Mouse (Mus musculus): ENCODE data around the gene Zbtb16. TPM values are rescaled to one million over a fixed set of nuclear protein-coding genes. Genes with fewer than 3 reads are reported as not detected.

The Zbtb16 gene
- polyA plus RNA-seq, 1 experiment from 2014 or later: 7.0 TPM

DNA sequence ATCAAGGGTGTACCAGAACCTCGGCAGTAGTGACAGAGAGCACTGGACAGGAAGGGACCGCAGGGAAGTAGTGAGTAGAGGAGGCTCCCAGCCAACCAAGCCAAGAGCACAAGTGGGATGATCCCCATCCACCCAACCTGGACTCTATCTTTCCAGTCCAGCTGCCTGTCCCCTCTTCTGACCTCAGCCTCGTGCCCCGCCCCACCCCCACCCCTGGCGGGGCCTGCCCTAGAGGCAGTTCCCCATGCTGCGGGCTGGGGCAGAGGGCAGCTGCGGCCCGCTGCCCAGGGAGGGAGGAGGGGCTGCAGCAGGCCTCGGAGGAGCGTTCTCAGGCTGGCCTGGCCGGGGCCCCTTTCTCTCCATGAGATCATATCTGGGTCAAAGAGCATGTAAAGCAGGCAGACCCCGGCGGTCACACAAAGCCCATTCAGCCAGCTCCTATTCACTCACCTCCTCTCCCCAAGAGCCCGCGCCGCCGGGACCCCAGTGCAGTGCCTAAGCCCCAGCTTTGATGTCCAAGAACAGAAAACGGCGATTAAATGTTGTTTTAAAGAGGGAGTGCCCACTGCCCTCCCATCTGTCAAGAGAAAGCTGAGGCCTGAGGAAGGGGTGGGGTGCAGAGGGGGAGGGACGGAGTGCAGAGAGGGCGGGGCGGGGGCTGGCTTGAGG, 186.8 kb downstream of the Zbtb16 start:
- Histone ChIP-seq H3K9me3 (no peaks in the 10 kb centered on the region), H3K27ac (no peak overlapping the region), H3K36me3 (no peaks in the 10 kb centered on the region), H3K27me3 (peaks cover 17% of the 10 kb centered on the region; the same call in 1 of the 2 replicates), H3K9ac (peak overlapping the region; percentile 31), H3K4me3 (peak overlapping the region; percentile 34), H3K4me2 (peak overlapping the region; percentile 61), H3K4me1 (peaks cover 10% of the 10 kb centered on the region)
- peak; percentile 50; the same call in 1 of the 2 replicates for ATAC-seq (ENCODE audit: borderline replicate concordance, extremely low read depth, low FRiP score, low TSS enrichment)
- WGBS: 4% methylated on average over 18 of the region's 22 CpGs

DNA sequence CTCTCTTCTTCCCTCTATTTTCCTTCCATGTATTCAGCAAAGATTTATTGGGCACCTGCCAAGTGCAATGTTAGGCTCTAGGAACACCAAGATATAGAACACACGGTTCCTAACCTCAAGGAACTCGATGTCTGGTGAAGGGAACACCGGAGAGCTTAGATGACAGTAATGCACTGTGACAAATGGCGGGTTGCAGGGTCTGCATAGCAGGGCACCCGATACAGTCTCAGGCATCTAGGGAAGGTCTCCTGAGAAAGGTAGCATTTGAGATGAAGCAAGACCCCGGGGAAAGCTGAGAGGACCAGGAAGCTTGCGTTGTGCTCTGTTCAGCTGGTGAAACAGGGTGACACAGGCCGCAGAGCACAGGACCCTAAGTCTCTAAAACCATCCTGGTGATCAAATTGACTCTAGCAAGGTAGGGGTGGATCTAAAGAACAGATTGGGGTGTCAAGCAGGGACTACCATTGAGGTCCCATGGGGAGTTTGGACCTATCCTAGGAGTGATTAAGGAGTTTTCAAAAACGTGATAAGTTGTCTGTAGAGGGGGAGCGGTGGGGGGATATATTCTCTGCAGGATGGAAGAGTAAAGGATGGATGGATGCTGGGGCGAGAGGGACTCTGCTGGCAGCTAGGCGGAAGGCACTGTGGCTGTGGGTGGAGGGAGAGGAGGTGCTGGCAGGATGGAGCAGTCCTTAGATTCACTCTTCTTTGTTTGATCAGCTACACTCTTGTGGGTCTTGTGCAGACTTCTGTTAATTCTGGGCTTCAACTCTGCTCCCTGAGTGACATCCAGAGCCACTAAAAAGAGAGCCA, 187.5 kb downstream of the Zbtb16 start:
- peak overlapping the region; percentile 61 for H3K4me2 ChIP-seq
- H3K36me3 ChIP-seq: no peaks in the 10 kb centered on the region
- peaks cover 10% of the 10 kb centered on the region for H3K4me1 ChIP-seq
- no peak overlapping the region for H3K4me3 ChIP-seq
- no peak for ATAC-seq (ENCODE audit: borderline replicate concordance, extremely low read depth, low FRiP score, low TSS enrichment)
- H3K9ac ChIP-seq: no peak overlapping the region
- H3K9me3 ChIP-seq: no peaks in the 10 kb centered on the region
- 46% methylated on average over 12 of the region's 12 CpGs for WGBS
- peaks cover 17% of the 10 kb centered on the region; the same call in 1 of the 2 replicates for H3K27me3 ChIP-seq
- H3K27ac ChIP-seq: no peak overlapping the region

DNA sequence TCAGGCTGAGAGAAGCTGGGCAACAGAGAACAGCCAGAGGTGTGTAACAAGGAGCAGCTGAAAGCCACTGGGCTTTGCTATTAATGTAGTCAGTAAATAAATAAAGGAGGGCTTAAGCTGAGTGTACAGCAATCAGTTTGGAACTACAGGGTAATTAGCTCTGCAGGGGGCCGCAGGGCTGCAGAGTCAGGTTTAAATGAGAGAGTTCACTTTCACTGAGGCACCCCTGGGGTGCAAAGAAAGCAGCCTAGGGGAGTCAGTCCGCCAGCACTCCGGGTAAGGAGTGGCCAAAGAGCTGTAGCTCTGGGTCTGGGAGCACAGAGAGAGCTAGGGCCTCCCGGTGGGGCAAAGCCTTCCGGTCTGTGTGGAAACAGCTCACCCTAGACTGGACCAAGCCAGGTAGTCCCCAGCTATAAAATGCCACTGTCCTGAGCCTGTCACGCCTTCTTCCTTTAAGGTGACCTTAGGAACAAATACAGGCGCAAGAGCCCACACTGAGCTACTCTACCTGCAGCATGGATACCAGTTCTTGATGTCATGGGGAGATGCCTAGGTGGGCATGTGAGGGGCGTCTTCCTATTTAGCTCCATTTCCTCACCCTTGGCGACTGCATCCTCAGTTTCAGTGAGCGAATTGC, 188.3 kb downstream of the Zbtb16 start:
- Histone ChIP-seq H3K27me3 (peaks cover 17% of the 10 kb centered on the region; the same call in 1 of the 2 replicates), H3K36me3 (no peaks in the 10 kb centered on the region), H3K4me3 (no peak overlapping the region), H3K9me3 (no peaks in the 10 kb centered on the region), H3K4me2 (no peak overlapping the region), H3K4me1 (peaks cover 10% of the 10 kb centered on the region), H3K27ac (no peak overlapping the region), H3K9ac (no peak overlapping the region)
- ATAC-seq (ENCODE audit: borderline replicate concordance, extremely low read depth, low FRiP score, low TSS enrichment): no peak
- 45% methylated on average over 10 of the region's 10 CpGs for WGBS

DNA sequence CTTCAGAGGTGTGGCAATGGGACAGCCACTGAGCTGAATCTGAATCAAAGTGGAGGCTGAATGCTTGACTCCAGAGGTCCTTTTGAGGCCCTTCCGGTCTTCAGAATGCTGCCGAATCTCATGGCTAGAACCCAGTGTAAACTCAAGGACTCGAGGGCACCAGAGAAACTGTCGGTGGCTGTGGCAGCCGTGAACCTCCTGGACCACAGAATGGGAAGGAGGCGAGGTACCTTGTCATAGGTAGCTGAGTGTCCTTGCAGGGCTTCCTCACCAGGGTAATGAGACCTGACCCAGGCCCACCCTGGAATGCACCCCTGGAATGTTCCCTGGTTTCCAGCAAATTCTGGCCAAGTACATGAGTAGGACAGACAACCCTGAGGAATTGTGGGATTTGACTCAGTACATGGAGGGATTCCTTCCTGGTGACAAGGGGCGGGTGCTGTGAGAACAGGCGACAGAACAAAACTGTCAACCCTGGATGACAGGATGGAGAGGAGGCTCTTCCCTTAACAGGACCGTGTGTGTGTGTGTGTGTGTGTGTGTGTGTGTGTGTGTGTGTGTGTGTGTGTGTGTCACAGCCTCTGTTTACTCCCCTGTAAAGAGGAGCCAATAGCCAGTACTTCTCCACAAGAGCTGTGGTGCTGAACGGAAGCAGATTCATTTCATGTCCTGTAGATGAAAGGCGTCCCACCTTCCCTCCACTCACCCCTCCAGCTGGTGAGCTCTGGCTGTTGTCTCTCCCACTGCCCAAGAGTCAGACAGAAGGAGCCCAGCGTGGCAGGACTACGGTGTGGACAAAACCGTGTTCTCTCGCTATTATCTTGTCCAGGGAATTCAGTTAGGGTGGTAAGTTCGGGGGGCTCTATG, 189.0 kb downstream of the Zbtb16 start:
- Histone ChIP-seq H3K9ac (no peak overlapping the region), H3K4me1 (peaks cover 10% of the 10 kb centered on the region), H3K36me3 (no peaks in the 10 kb centered on the region), H3K4me2 (no peak overlapping the region), H3K9me3 (no peaks in the 10 kb centered on the region), H3K27me3 (peaks cover 17% of the 10 kb centered on the region; the same call in 1 of the 2 replicates), H3K27ac (no peak overlapping the region), H3K4me3 (no peak overlapping the region)
- ATAC-seq (ENCODE audit: borderline replicate concordance, extremely low read depth, low FRiP score, low TSS enrichment): no peak
- 55% methylated on average over 16 of the region's 16 CpGs for WGBS

DNA sequence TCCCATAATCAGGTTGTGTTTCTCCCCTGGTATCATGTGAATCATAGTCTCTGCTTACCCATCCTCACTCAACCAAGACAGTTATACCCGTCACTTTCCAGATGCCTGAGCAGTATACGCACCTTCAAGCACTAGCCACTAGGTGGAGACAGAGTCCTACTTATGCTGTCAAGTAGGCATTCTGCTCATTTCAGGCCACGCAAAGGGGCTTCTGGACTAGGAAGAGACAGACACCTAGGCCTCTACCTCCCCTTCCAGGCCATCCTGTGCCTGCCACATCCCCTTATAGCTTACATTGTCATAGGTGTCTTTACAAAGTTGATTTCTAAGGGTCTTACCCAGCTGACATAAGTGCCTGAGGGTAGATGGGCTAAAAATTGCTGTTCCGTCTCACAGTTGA, 189.8 kb downstream of the Zbtb16 start:
- no peaks in the 10 kb centered on the region for H3K9me3 ChIP-seq
- H3K27me3 ChIP-seq: peaks cover 17% of the 10 kb centered on the region; the same call in 1 of the 2 replicates
- no peak overlapping the region for H3K27ac ChIP-seq
- no peak overlapping the region for H3K4me2 ChIP-seq
- H3K4me1 ChIP-seq: peaks cover 10% of the 10 kb centered on the region
- no peak overlapping the region for H3K4me3 ChIP-seq
- H3K9ac ChIP-seq: no peak overlapping the region
- no peaks in the 10 kb centered on the region for H3K36me3 ChIP-seq
- whole genome bisulfite sequencing: 21% methylated on average over 4 of the region's 4 CpGs
- ATAC-seq (ENCODE audit: borderline replicate concordance, extremely low read depth, low FRiP score, low TSS enrichment): peak; percentile 50; the same call in 1 of the 2 replicates

DNA sequence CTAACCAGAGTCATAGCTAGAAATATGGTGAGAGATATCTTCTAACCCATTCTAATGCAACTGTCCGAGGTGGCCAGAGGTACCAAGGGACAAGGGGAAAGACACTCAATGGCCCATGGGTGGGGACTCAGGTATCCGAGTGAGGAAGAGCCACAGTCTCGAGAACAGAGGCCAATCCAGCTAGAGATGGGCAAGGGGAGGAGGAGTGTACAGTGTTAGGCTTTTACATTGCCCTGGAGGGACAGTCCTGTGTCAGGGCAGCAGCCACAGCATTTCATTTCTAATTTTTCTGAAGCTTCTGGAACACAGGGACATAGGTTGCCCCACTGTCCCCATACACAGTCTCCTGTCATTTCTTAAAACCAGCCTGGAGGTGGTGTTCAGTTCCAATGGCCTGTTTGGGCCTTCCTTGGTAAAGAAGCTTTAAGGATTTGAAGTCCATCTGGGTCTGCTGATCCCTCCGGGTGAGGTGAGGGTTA, 190.3 kb downstream of the Zbtb16 start:
- Histone ChIP-seq H3K4me2 (no peak overlapping the region), H3K9me3 (no peaks in the 10 kb centered on the region), H3K27me3 (peaks cover 17% of the 10 kb centered on the region; the same call in 1 of the 2 replicates), H3K9ac (no peak overlapping the region), H3K4me3 (no peak overlapping the region), H3K36me3 (no peaks in the 10 kb centered on the region), H3K4me1 (peaks cover 10% of the 10 kb centered on the region), H3K27ac (no peak overlapping the region)
- ATAC-seq (ENCODE audit: borderline replicate concordance, extremely low read depth, low FRiP score, low TSS enrichment): no peak
- WGBS: 61% methylated on average over 4 of the region's 4 CpGs

DNA sequence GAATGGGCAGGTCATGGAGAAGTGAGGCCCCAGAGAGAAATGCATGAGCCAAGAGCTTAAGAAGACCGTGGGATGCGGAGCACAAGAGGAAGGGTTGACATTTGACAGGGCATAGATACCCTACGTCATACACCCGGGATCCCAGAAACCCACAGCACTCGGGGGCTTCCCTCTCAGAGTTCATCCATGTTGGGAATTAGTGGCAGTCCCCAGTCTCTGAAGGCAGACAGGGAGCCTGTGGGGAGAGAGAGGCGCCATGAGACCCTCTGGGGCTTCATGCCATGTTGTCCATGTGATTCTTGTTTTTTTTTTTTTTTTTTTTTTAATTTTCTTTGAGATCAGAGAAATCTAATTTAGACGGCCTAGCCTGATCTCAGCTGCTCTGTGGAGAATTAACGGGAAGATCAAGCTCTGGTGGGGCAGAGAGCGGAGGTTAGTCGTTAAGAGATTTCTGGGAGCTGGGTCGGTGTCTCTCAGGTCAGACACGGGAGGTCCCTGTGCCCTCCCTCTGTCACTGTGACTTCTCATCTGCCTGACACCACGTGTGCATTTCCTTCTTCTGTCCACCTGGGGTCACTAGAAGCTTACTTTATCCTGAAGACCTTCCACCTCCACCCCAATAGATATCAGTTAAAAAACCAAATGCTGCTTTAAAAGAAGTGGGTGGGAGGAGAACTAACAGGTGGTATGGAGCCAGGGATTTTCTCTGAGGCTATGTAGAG, 190.9 kb downstream of the Zbtb16 start:
- peaks cover 17% of the 10 kb centered on the region; the same call in 1 of the 2 replicates for H3K27me3 ChIP-seq
- no peak overlapping the region for H3K4me3 ChIP-seq
- H3K4me1 ChIP-seq: peaks cover 10% of the 10 kb centered on the region
- H3K4me2 ChIP-seq: no peak overlapping the region
- 50% methylated on average over 13 of the region's 13 CpGs for WGBS
- no peak for ATAC-seq (ENCODE audit: borderline replicate concordance, extremely low read depth, low FRiP score, low TSS enrichment)
- H3K36me3 ChIP-seq: no peaks in the 10 kb centered on the region
- H3K9ac ChIP-seq: no peak overlapping the region
- no peak overlapping the region for H3K27ac ChIP-seq
- no peaks in the 10 kb centered on the region for H3K9me3 ChIP-seq

DNA sequence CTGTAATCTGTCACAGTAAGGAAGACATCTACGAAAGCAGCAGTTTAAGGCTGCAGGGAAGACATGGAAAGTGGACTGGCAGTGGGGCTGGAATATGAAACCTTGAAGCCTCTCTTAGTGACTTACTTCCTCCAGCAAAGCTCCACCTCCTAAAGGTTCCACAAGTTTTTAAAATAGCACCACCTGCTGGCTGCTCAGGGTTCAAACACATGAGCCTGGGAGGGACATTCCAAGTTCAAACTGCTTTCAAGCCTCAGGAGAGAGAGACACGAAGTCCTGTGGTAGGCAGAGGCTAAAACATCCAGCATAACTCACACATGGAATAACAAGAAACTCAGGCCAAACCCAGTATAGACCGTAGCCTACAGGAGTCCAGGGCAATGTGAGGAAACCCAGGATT, 191.6 kb downstream of the Zbtb16 start:
- H3K4me3 ChIP-seq: no peak overlapping the region
- ATAC-seq (ENCODE audit: borderline replicate concordance, extremely low read depth, low FRiP score, low TSS enrichment): no peak
- H3K27ac ChIP-seq: no peak overlapping the region
- no peaks in the 10 kb centered on the region for H3K9me3 ChIP-seq
- no peaks in the 10 kb centered on the region for H3K36me3 ChIP-seq
- no peak overlapping the region for H3K9ac ChIP-seq
- H3K27me3 ChIP-seq: peaks cover 22% of the 10 kb centered on the region; the same call in 1 of the 2 replicates
- H3K4me2 ChIP-seq: no peak overlapping the region
- peaks cover 8% of the 10 kb centered on the region for H3K4me1 ChIP-seq
- 77% methylated on average over 3 of the region's 3 CpGs for WGBS

DNA sequence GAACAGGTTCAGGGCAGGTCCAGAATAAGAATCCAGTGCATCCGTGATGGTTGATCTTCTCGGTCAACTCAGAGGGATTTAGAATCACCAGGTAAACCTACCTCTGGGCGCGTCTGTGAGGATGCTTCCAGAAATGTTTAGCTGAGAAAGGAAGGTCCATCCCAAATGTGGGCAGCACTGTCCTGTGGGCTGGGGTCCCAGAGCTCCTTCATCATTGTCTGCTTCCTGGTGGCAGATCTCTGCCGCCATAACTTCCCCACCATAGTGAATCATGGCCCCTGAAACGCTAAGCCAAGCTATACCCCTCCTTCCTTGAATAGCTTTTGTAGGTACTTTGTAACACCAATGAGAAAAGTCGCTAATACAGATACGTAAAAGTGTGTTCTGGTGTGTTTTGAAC, 194.4 kb downstream of the Zbtb16 start:
- H3K9me3 ChIP-seq: no peaks in the 10 kb centered on the region
- H3K4me1 ChIP-seq: no peaks in the 10 kb centered on the region
- H3K9ac ChIP-seq: no peak overlapping the region
- no peak overlapping the region for H3K4me3 ChIP-seq
- H3K36me3 ChIP-seq: no peaks in the 10 kb centered on the region
- H3K27ac ChIP-seq: no peak overlapping the region
- peaks cover 26% of the 10 kb centered on the region; the same call in 1 of the 2 replicates for H3K27me3 ChIP-seq
- ATAC-seq (ENCODE audit: borderline replicate concordance, extremely low read depth, low FRiP score, low TSS enrichment): no peak
- 89% methylated on average over 8 of the region's 8 CpGs for WGBS
- H3K4me2 ChIP-seq: no peak overlapping the region

DNA sequence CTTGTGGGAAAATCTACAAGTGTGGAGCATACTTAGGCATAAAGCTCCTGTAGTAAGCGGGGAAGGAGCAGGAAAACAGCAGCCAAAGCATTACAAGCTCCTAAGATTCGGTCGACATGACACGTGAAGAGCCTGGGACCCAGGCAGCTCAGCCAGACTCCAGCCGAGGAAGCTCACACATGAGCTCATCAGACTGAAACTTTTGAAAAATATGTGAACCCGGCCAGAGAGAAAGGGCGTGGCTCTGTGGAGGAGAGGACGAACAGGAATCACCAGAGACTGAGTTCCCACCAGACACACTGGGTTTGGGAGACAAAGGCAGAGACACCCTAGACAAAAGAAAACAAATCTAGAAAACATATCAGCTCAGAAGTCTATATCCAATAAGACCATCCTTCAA, 195.1 kb downstream of the Zbtb16 start:
- H3K27me3 ChIP-seq: peaks cover 33% of the 10 kb centered on the region
- no peaks in the 10 kb centered on the region for H3K4me1 ChIP-seq
- H3K36me3 ChIP-seq: no peaks in the 10 kb centered on the region
- H3K4me3 ChIP-seq: no peak overlapping the region
- no peak for ATAC-seq (ENCODE audit: borderline replicate concordance, extremely low read depth, low FRiP score, low TSS enrichment)
- WGBS: 68% methylated on average over 8 of the region's 8 CpGs
- no peaks in the 10 kb centered on the region for H3K9me3 ChIP-seq
- H3K4me2 ChIP-seq: no peak overlapping the region
- H3K9ac ChIP-seq: no peak overlapping the region
- no peak overlapping the region for H3K27ac ChIP-seq
